ENCODE assay signal across 14 mouse cellular contexts in genomic region chr2:70742588-70742987, GRCm38 (mm10).
"Had no signal": no experiment of that assay in that cellular context is flagged by ENCODE, and none has a peak within 500 bp of the region (broad histone marks: within the 10 kb centered on the region; RNA-seq: fewer than 3 reads in every experiment).

No protein-coding gene starts in this region.

- H3K9me3 ChIP-seq: kidney, embryonic 15.5 days; limb, embryonic 12.5 days; liver, embryonic 13.5 days; midbrain, embryonic 10.5 days; neural tube, embryonic 13.5 days had no signal

- ATAC-seq: liver, postnatal 0 days; midbrain, embryonic 16.5 days had no signal

- H3K4me2 ChIP-seq: kidney, embryonic 15.5 days; limb, embryonic 12.5 days; liver, embryonic 13.5 days; neural tube, embryonic 13.5 days had no signal

- H3K27me3 ChIP-seq: kidney, embryonic 15.5 days; limb, embryonic 12.5 days; liver, embryonic 13.5 days; neural tube, embryonic 13.5 days had no signal

- H3K4me1 ChIP-seq: kidney, embryonic 15.5 days; limb, embryonic 12.5 days; liver, embryonic 13.5 days; midbrain, embryonic 10.5 days; neural tube, embryonic 13.5 days had no signal

- H3K4me3 ChIP-seq: kidney, embryonic 15.5 days; limb, embryonic 12.5 days; liver, embryonic 13.5 days; midbrain, embryonic 10.5 days; neural tube, embryonic 13.5 days had no signal

- DNase-seq: kidney, adult 2 months; kidney, postnatal 25 days; layer of hippocampus, adult 9-11 months; layer of hippocampus, postnatal 36 days; liver; liver, embryonic 13.5 days; liver, postnatal 0 days; right cerebral cortex, postnatal 14 days; thymus, postnatal 4 days had no signal

- H3K27ac ChIP-seq: kidney, embryonic 15.5 days; limb, embryonic 12.5 days; liver, embryonic 13.5 days; midbrain, embryonic 10.5 days; neural tube, embryonic 13.5 days had no signal

- H3K9ac ChIP-seq: kidney, embryonic 15.5 days; limb, embryonic 12.5 days; liver, embryonic 13.5 days; liver, postnatal 0 days; neural tube, embryonic 13.5 days had no signal
